Mouse (Mus musculus) adrenal gland (tissue): Measurements from ENCODE around the gene Ccl4.

ENCODE experiments used
- intact Hi-C: fragments of 180-260 bp; cut with DNase I; formaldehyde crosslinking; loops from one replicate; pipeline ENCODE4 v1.15.1; 2025

Ccl4 gene

DNA sequence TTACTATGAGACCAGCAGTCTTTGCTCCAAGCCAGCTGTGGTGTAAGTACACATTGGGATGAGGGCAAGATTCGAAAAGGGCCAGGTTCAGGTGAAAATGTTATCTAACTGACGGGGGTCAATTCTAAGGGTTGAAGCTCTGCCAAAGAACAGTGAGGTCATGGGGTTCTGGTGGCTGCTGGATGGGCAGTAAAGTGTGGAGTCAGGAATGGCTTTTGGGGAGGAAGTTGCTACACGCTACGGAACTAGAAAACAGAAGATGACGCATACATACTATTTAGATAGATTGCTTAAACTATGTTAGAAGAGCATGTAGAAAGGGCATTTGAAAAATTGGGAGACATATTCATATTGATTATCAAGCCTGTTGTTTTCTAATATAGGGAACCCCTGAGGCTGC lies 1.1 kb downstream of the Ccl4 start:
- intact Hi-C loops = no loop called here

DNA sequence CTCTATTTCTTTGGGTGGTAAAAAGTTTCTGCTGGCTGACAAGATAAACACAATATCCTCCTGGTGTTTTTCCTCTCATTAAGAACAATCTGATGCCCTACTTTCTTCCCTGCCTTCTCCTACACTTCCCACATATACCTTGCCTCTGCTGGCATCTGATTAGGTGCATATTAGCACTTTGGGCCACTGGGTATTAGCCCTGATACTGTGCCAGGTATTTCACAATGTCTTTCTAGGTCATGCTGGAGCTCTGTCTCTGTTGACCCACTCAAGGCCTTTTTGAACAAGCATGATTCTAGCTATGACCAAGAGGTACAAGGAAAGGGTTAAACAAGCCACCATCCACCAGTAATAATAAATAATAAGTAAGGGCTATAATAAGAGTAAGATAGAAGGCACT lies 9.4 kb downstream of the Ccl4 start:
- intact Hi-C loops = no loop called here

DNA sequence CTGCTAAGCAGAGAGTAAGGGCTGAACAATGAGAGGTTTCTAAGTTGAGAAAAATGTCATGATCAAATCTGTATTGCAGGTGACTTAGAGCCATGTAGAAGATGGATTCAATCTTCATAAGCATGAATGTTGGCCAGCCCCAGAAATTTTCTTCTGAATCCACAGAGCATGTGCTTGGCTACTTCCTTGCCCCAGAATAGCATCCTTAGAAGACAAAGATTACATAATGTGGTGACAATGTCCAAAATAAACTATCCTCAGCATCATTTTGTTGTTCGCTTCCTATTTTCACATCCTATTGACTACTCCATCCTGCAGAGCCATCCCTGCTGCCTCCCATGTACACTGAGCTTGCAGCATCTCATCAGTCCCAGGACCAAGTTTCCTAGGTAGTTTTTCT lies 13.3 kb downstream of the Ccl4 start:
- intact Hi-C loops = no loop called here

DNA sequence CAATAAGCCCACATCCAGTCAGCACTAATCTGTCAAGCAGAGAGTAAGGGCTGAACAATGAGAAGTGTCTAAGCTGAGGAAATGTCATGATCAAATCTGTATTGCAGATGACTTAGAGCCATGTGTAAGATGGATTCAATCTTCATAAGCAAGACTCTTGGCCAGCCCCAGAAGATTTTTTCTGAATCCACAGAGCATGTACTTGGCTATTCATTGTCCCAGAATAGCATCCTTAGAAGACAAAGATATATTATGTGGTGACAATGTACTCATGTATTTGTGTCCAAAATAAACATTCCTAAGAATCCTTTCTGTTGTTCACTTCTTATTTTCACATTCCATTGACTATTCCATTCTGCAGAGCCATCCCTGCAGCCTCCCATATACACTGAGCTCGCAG lies 27.5 kb downstream of the Ccl4 start:
- intact Hi-C loops = no loop called here

DNA sequence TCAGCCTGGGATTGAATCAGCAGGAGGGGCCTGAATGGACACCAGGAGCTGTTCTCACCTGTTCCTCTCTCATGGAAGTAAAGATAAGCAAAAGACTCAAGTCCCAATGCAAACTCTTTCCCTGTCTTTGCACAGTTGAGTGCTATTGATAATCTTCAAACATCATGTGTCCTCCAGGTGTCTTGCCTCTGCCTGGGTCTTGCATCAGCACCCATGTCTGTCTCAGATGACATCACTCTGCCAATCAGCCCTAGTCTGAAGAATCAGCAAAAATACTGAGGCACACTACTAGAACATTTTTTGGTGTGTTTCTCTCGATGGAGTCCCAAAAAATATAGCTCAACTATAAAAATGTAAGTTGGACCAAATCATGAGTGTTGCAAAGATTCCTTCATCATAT lies 29.6 kb downstream of the Ccl4 start:
- intact Hi-C loops = no loop called here

DNA sequence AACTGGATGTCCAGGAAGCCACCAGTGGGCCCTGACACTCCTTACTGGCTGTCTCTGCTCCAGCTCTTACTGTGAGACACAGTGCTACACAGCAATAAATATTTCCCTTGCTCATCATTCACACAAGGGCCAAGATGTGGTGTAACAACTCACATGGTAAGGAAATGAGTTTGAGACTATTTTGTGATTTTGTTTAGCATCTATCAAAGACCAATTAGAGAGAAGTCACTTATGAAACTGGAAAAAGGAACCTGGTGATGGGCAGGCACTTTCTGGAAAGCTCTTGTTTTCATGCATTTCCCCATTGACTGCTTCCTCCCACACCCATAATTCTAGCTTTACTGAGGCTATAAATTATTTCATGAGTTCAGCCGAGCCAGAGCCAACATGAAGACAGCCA lies 41.3 kb downstream of the Ccl4 start, which contains the start of gene Wfdc17:
TSS of gene Wfdc17 (plus strand) at position 287 of the 400 bp plus-strand sequence.
- intact Hi-C loops = loop anchor here (1.0 kb wide), 1 partner anchor 16 kb away; no protein-coding TSS in a partner anchor

DNA sequence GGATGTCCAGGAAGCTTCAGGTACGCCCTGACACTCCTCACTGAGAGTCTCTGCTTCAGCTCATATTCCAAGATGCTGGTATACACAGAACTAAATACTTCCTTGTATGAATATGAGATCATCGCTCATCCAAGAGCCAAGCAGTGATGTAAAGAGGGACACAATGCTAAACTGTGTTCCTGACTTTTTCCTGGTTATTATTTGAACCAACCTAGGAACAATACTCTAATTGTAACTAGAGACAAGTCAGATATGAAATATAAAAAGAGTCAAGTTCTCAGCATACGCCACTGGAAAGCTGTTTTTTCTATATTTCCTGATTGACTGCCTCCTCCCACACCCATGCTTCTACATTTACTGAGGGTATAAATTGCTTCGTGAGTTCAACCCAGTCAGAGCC lies 46.3 kb downstream of the Ccl4 start, which contains the start of gene Wfdc18:
TSS of gene Wfdc18 (plus strand) at position 301 of the 400 bp plus-strand sequence.
- intact Hi-C loops = no loop called here

DNA sequence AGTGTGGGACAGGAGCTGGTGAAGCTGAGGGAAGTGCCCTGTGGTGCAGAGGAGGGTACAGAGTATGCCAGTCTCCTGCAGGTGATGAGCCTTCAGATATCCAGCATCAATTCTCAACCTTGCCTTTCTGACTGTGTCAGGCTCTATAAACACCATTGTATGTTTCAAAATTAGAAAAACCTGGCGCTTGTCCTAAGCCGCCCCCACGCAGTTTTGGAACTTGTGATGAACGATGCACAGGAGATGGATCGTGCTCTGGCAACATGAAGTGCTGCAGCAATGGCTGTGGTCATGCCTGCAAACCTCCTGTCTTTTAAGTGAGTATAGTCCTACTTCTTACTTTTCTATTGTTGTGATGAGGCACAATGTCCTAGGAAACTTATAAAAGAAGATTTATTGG lies 47.3 kb downstream of the Ccl4 start:
- intact Hi-C loops = no loop called here

DNA sequence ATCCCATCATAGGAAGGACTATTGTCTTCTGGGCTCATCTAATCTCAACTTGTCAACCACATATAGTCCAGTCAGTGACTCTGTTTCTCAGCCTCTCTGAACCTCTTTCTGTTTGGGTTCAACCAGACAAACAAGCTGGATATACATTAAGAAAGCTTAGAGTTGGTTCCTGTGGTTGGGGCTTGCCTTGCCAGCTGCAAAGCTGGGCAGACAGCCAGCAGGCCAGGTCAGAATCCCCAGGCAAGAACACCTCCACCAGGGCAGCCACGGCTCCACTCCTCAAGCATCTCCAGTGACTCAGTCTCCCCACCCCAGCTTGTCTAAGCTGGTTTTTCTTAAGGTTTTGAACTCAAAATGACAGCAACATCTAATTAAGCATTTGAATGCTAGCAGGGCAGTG lies 50.3 kb downstream of the Ccl4 start:
- intact Hi-C loops = no loop called here

DNA sequence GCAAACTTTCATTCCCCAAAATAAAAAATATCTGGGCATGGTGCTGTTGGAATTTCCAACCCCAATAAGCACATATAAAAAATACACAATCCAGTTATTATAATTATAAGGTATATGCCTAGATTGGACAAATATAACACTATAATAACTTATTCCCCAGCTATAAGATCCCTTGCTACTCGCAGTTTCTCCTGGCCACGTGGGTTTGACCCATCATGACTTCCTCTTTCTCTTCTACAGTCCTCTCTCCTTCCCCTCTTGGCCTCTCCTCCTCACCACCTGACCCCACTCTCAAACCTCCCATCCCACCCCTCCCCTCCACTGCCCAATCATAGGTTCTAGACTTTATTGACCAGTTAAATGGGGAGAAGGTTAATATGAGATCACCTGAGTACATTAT lies 51.5 kb downstream of the Ccl4 start:
- intact Hi-C loops = no loop called here
